Mouse (Mus musculus): ENCODE results near the gene Gm3373.
"Not testable (repeated sequence)": the region's sequence is repeated elsewhere in the genome, so short reads cannot be mapped to it uniquely, and the experiment has no call there.

Gene Gm3373

GRCm38 (mm10) chr14:5741477-5741876 is at the start of gene Gm3373:
TSS of gene Gm3373 (minus strand) at chr14:5741577.
- DNase-seq (ENCODE audit: low spot score in 2 of 2) = not testable (repeated sequence)

GRCm38 (mm10) chr14:5687357-5687756 is 54.0 kb downstream of the Gm3373 start, which contains the start of gene Gm9603:
TSS of gene Gm9603 (minus strand) at chr14:5687457.
- not testable (repeated sequence) for DNase-seq (ENCODE audit: low spot score in 2 of 2)

Measured in right cerebral cortex, adult 2 months (tissue).